Mouse (Mus musculus): ENCODE results near the gene Cav3. TPM values are rescaled to one million over a fixed set of nuclear protein-coding genes. Genes with fewer than 3 reads are reported as not detected.

Gene Cav3
- polyA plus RNA-seq, 1 experiment from 2014 or later, result 3.8 TPM

- Histone ChIP-seq H3K27me3 (peaks cover 48% of the 10 kb centered on the region), H3K36me3 (no peaks in the 10 kb centered on the region), H3K9me3 (no peaks in the 10 kb centered on the region), H3K27ac (no peak overlapping the region), H3K4me1 (peaks cover 6% of the 10 kb centered on the region), H3K9ac (no peak overlapping the region), H3K4me3 (no peak overlapping the region), H3K4me2 (no peak overlapping the region)
- ATAC-seq (ENCODE audit: borderline replicate concordance, extremely low read depth, low FRiP score, low TSS enrichment), result no peak; the same call in 1 of the 2 replicates
- 8% methylated on average over 4 of the region's 4 CpGs for WGBS
Measured at GRCm38 (mm10) chr6:112484316-112484715, 25.0 kb downstream of the Cav3 start.

- Histone ChIP-seq H3K4me2 (no peak overlapping the region), H3K4me1 (peaks cover 20% of the 10 kb centered on the region), H3K27ac (no peak overlapping the region), H3K4me3 (no peak overlapping the region), H3K27me3 (peaks cover 57% of the 10 kb centered on the region), H3K9me3 (no peaks in the 10 kb centered on the region), H3K9ac (no peak overlapping the region), H3K36me3 (no peaks in the 10 kb centered on the region)
- ATAC-seq (ENCODE audit: borderline replicate concordance, extremely low read depth, low FRiP score, low TSS enrichment), result no peak
- 83% methylated on average over 5 of the region's 5 CpGs for WGBS
Measured at GRCm38 (mm10) chr6:112487993-112488392, 28.7 kb downstream of the Cav3 start.

- H3K27ac ChIP-seq, result no peak overlapping the region
- H3K9me3 ChIP-seq, result no peaks in the 10 kb centered on the region
- peak overlapping the region; percentile 70 for H3K4me2 ChIP-seq
- H3K36me3 ChIP-seq, result no peaks in the 10 kb centered on the region
- WGBS, result 28% methylated on average over 24 of the region's 24 CpGs
- peaks cover 49% of the 10 kb centered on the region for H3K27me3 ChIP-seq
- no peak overlapping the region for H3K9ac ChIP-seq
- peaks cover 20% of the 10 kb centered on the region for H3K4me1 ChIP-seq
- peak overlapping the region; percentile 40 for H3K4me3 ChIP-seq
- no peak for ATAC-seq (ENCODE audit: borderline replicate concordance, extremely low read depth, low FRiP score, low TSS enrichment)
Measured at GRCm38 (mm10) chr6:112488821-112489180, 29.5 kb downstream of the Cav3 start.

GRCm38 (mm10) chr6:112489181-112489909 is 30.0 kb downstream of the Cav3 start:
- H3K4me2 ChIP-seq, result peak overlapping the region; percentile 70
- H3K9ac ChIP-seq, result no peak overlapping the region
- no peaks in the 10 kb centered on the region for H3K9me3 ChIP-seq
- H3K4me1 ChIP-seq, result peaks cover 20% of the 10 kb centered on the region
- H3K27me3 ChIP-seq, result peaks cover 48% of the 10 kb centered on the region
- no peak overlapping the region for H3K27ac ChIP-seq
- ATAC-seq (ENCODE audit: borderline replicate concordance, extremely low read depth, low FRiP score, low TSS enrichment), result no peak
- peak overlapping the region; percentile 40 for H3K4me3 ChIP-seq
- no peaks in the 10 kb centered on the region for H3K36me3 ChIP-seq
- 5% methylated on average over 72 of the region's 72 CpGs for WGBS

- H3K27me3 ChIP-seq, result peaks cover 48% of the 10 kb centered on the region
- H3K27ac ChIP-seq, result no peak within 1 kb of the TSS
- no peak; the same call in 1 of the 2 replicates for ATAC-seq (ENCODE audit: borderline replicate concordance, extremely low read depth, low FRiP score, low TSS enrichment)
- peak within 1 kb of the TSS; percentile 40 for H3K4me3 ChIP-seq
- peak within 1 kb of the TSS; percentile 70 for H3K4me2 ChIP-seq
- no peaks in the 10 kb centered on the region for H3K36me3 ChIP-seq
- no peaks in the 10 kb centered on the region for H3K9me3 ChIP-seq
- H3K4me1 ChIP-seq, result peaks cover 27% of the 10 kb centered on the region
- H3K9ac ChIP-seq, result no peak within 1 kb of the TSS
- 6% methylated on average over 24 of the region's 24 CpGs for WGBS
Measured at GRCm38 (mm10) chr6:112489910-112490559, 30.7 kb downstream of the Cav3 start, which contains the start of gene Oxtr. Gene Oxtr (minus strand): TSS chr6:112489943.

- under 1% methylated on average over 35 of the region's 35 CpGs for WGBS
- Histone ChIP-seq H3K27ac (no peak overlapping the region), H3K4me1 (peaks cover 33% of the 10 kb centered on the region), H3K4me3 (peak overlapping the region; percentile 40), H3K9me3 (no peaks in the 10 kb centered on the region), H3K9ac (no peak overlapping the region), H3K27me3 (peaks cover 47% of the 10 kb centered on the region), H3K4me2 (peak overlapping the region; percentile 70), H3K36me3 (no peaks in the 10 kb centered on the region)
- peak; percentile 17; the same call in 1 of the 2 replicates for ATAC-seq (ENCODE audit: borderline replicate concordance, extremely low read depth, low FRiP score, low TSS enrichment)
Measured at GRCm38 (mm10) chr6:112490625-112491242, 31.4 kb downstream of the Cav3 start.

GRCm38 (mm10) chr6:112491521-112491920 is 32.2 kb downstream of the Cav3 start:
- Histone ChIP-seq H3K4me2 (no peak overlapping the region), H3K27ac (no peak overlapping the region), H3K36me3 (no peaks in the 10 kb centered on the region), H3K9ac (no peak overlapping the region), H3K27me3 (peaks cover 42% of the 10 kb centered on the region), H3K4me1 (peaks cover 35% of the 10 kb centered on the region), H3K9me3 (no peaks in the 10 kb centered on the region), H3K4me3 (no peak overlapping the region)
- ATAC-seq (ENCODE audit: borderline replicate concordance, extremely low read depth, low FRiP score, low TSS enrichment), result no peak
- 79% methylated on average over 8 of the region's 8 CpGs for WGBS

- 87% methylated on average over 6 of the region's 6 CpGs for WGBS
Measured at GRCm38 (mm10) chr6:112492656-112493055, 33.4 kb downstream of the Cav3 start.

GRCm38 (mm10) chr6:112493371-112493770 is 34.1 kb downstream of the Cav3 start:
- Histone ChIP-seq H3K4me3 (no peak overlapping the region), H3K9ac (no peak overlapping the region), H3K4me2 (no peak overlapping the region), H3K9me3 (no peaks in the 10 kb centered on the region), H3K4me1 (peaks cover 35% of the 10 kb centered on the region), H3K27ac (no peak overlapping the region), H3K36me3 (no peaks in the 10 kb centered on the region), H3K27me3 (peaks cover 25% of the 10 kb centered on the region)
- ATAC-seq (ENCODE audit: borderline replicate concordance, extremely low read depth, low FRiP score, low TSS enrichment), result no peak
- WGBS, result 85% methylated on average over 9 of the region's 9 CpGs

More at GRCm38 (mm10) chr6:112492656-112493055, 33.4 kb downstream of the Cav3 start:
- H3K27ac ChIP-seq, result no peak overlapping the region
- H3K9ac ChIP-seq, result no peak overlapping the region
- H3K4me2 ChIP-seq, result no peak overlapping the region
- no peak for ATAC-seq (ENCODE audit: borderline replicate concordance, extremely low read depth, low FRiP score, low TSS enrichment)
- peaks cover 35% of the 10 kb centered on the region for H3K4me1 ChIP-seq
- H3K27me3 ChIP-seq, result peaks cover 32% of the 10 kb centered on the region
- H3K9me3 ChIP-seq, result no peaks in the 10 kb centered on the region
- H3K36me3 ChIP-seq, result no peaks in the 10 kb centered on the region
- no peak overlapping the region for H3K4me3 ChIP-seq

GRCm38 (mm10) chr6:112494620-112495081 is 35.3 kb downstream of the Cav3 start:
- peaks cover 26% of the 10 kb centered on the region for H3K4me1 ChIP-seq
- no peak overlapping the region for H3K9ac ChIP-seq
- H3K4me2 ChIP-seq, result no peak overlapping the region
- H3K36me3 ChIP-seq, result no peaks in the 10 kb centered on the region
- H3K9me3 ChIP-seq, result no peaks in the 10 kb centered on the region
- WGBS, result 55% methylated on average over 10 of the region's 10 CpGs
- H3K27ac ChIP-seq, result peak overlapping the region; percentile 48; the same call in 1 of the 2 replicates
- H3K27me3 ChIP-seq, result peaks cover 12% of the 10 kb centered on the region
- ATAC-seq (ENCODE audit: borderline replicate concordance, extremely low read depth, low FRiP score, low TSS enrichment), result no peak
- H3K4me3 ChIP-seq, result no peak overlapping the region

- 37% methylated on average over 4 of the region's 4 CpGs for WGBS
- no peak overlapping the region for H3K4me2 ChIP-seq
- peaks cover 6% of the 10 kb centered on the region for H3K27me3 ChIP-seq
- no peaks in the 10 kb centered on the region for H3K9me3 ChIP-seq
- H3K9ac ChIP-seq, result no peak overlapping the region
- no peak; the same call in 1 of the 2 replicates for ATAC-seq (ENCODE audit: borderline replicate concordance, extremely low read depth, low FRiP score, low TSS enrichment)
- H3K4me3 ChIP-seq, result no peak overlapping the region
- H3K36me3 ChIP-seq, result no peaks in the 10 kb centered on the region
- H3K4me1 ChIP-seq, result peaks cover 20% of the 10 kb centered on the region
- peak overlapping the region; percentile 48; the same call in 1 of the 2 replicates for H3K27ac ChIP-seq
Measured at GRCm38 (mm10) chr6:112495219-112495618, 35.9 kb downstream of the Cav3 start.

Measured in lung, embryonic 15.5 days (tissue).